Mouse (Mus musculus): ENCODE results near the gene Fgd2.

- TF ChIP-seq POLR2A (IDR thresholded peaks at IDR 0.05; ENCODE audit: control insufficient read depth, extremely low read depth, insufficient read depth, low read length, poor library complexity) (no peak), CTCF (IDR thresholded peaks at IDR 0.05; ENCODE audit: borderline replicate concordance, control insufficient read depth, extremely low read depth, insufficient read depth, low read length, poor library complexity) (no peak)
Measured at GRCm38 (mm10) chr17:29336266-29336990, 24.3 kb upstream of the Fgd2 start.

All from thymus, adult 2 months (tissue).